Mouse (Mus musculus) ES-Bruce4 (cell line): ENCODE results near the gene Kif6. TPM values are rescaled to one million over a fixed set of nuclear protein-coding genes. Genes with fewer than 3 reads are reported as not detected.

ENCODE experiments used
- H3K27ac ChIP-seq: 2 replicates; pipeline ENCODE4 v1.5.1; 2012; ENCODE audit warnings: low read length, inconsistent platforms; ENCODE audit not compliant: insufficient read depth
- H3K27me3 ChIP-seq: 2 replicates; pipeline ENCODE4 v1.6.1; 2012; ENCODE audit warnings: mild to moderate bottlenecking, low read length, inconsistent platforms; ENCODE audit not compliant: control insufficient read depth, poor library complexity, insufficient read depth, severe bottlenecking
- H3K36me3 ChIP-seq: 2 replicates; pipeline ENCODE4 v1.6.1; 2012; ENCODE audit warnings: inconsistent platforms, mild to moderate bottlenecking, low read length, moderate library complexity; ENCODE audit not compliant: control insufficient read depth, poor library complexity, insufficient read depth, severe bottlenecking
- H3K4me1 ChIP-seq: one replicate; pipeline ENCODE4 v1.8.1; 2011; ENCODE audit warnings: low read length; ENCODE audit not compliant: control insufficient read depth, insufficient read depth
- H3K4me3 ChIP-seq: 2 replicates; pipeline ENCODE4 v1.5.1; 2011; ENCODE audit warnings: low read depth, mild to moderate bottlenecking, low read length
- H3K9ac ChIP-seq: 2 replicates; pipeline ENCODE4 v1.6.1; 2012; ENCODE audit warnings: low read depth, mild to moderate bottlenecking, inconsistent platforms; ENCODE audit not compliant: poor library complexity, severe bottlenecking
- H3K9me3 ChIP-seq: replicated peaks from 2 replicates; pipeline ENCODE4 v1.6.1; 2012; ENCODE audit warnings: mild to moderate bottlenecking, low read length, inconsistent platforms; ENCODE audit not compliant: control insufficient read depth, poor library complexity, insufficient read depth, severe bottlenecking
- CTCF ChIP-seq: IDR thresholded peaks from one replicate; pipeline ENCODE4 v1.8.1; 2011; ENCODE audit warnings: low read depth, low read length
- EP300 ChIP-seq: IDR thresholded peaks from 2 replicates; pipeline ENCODE4 v1.6.1; 2011; ENCODE audit warnings: low read depth, low read length; ENCODE audit not compliant: insufficient read depth
- POLR2A ChIP-seq: IDR thresholded peaks from one replicate; pipeline ENCODE4 v1.8.1; 2011; ENCODE audit warnings: low read length; ENCODE audit not compliant: insufficient read depth
- polyA plus RNA-seq: library from polyadenylated mRNA; stranded (reverse); fragments of >200 nt; gene quantifications from 2 replicates; pipeline ENCODE4 v1.2.4, GENCODE M21; 2011; ENCODE audit warnings: low read depth; ENCODE audit not compliant: missing spikeins, insufficient read depth, insufficient read length

Kif6 gene
- polyA plus RNA-seq, 1 experiment = 2.3 TPM

- no peaks in the 10 kb centered on the region for H3K9me3 ChIP-seq
- no peak overlapping the region for H3K4me3 ChIP-seq
- no peaks in the 10 kb centered on the region for H3K36me3 ChIP-seq
- TF ChIP-seq POLR2A (no peak), EP300 (no peak), CTCF (peak; percentile 97)
- no peak overlapping the region for H3K9ac ChIP-seq
- no peaks in the 10 kb centered on the region for H3K27me3 ChIP-seq
- peaks cover 1% of the 10 kb centered on the region for H3K4me1 ChIP-seq
- H3K27ac ChIP-seq = no peak overlapping the region
Observed at GRCm38 (mm10) chr17:49935602-49936205, 320.8 kb downstream of the Kif6 start.

- Histone ChIP-seq H3K4me1 (peaks cover 1% of the 10 kb centered on the region), H3K9ac (no peak overlapping the region), H3K9me3 (no peaks in the 10 kb centered on the region), H3K36me3 (no peaks in the 10 kb centered on the region), H3K4me3 (no peak overlapping the region), H3K27me3 (no peaks in the 10 kb centered on the region), H3K27ac (no peak overlapping the region)
- TF ChIP-seq POLR2A (no peak), CTCF (no peak), EP300 (no peak)
Observed at GRCm38 (mm10) chr17:49936214-49936613, 321.3 kb downstream of the Kif6 start.

- no peaks in the 10 kb centered on the region for H3K36me3 ChIP-seq
- peaks cover 1% of the 10 kb centered on the region for H3K4me1 ChIP-seq
- H3K9ac ChIP-seq = no peak overlapping the region
- H3K27me3 ChIP-seq = no peaks in the 10 kb centered on the region
- no peak for TF ChIP-seq POLR2A
- no peak for TF ChIP-seq CTCF
- no peak for TF ChIP-seq EP300
- H3K27ac ChIP-seq = no peak overlapping the region
- H3K9me3 ChIP-seq = no peaks in the 10 kb centered on the region
- H3K4me3 ChIP-seq = no peak overlapping the region
Observed at GRCm38 (mm10) chr17:49939146-49939545, 324.2 kb downstream of the Kif6 start.

- peaks cover 1% of the 10 kb centered on the region for H3K4me1 ChIP-seq
- no peaks in the 10 kb centered on the region; the same call in 1 of the 2 replicates for H3K9me3 ChIP-seq
- H3K9ac ChIP-seq = no peak overlapping the region
- H3K27me3 ChIP-seq = no peaks in the 10 kb centered on the region
- TF ChIP-seq CTCF = peak; percentile 73
- no peak for TF ChIP-seq EP300
- H3K27ac ChIP-seq = no peak overlapping the region
- no peak overlapping the region for H3K4me3 ChIP-seq
- H3K36me3 ChIP-seq = no peaks in the 10 kb centered on the region
Observed at GRCm38 (mm10) chr17:49942674-49943073, 327.7 kb downstream of the Kif6 start.

GRCm38 (mm10) chr17:49951491-49951855, 336.5 kb downstream of the Kif6 start:
- H3K9me3 ChIP-seq = no peaks in the 10 kb centered on the region
- H3K4me3 ChIP-seq = no peak overlapping the region
- H3K27me3 ChIP-seq = no peaks in the 10 kb centered on the region
- peaks cover 2% of the 10 kb centered on the region for H3K4me1 ChIP-seq
- H3K27ac ChIP-seq = no peak overlapping the region
- TF ChIP-seq POLR2A (no peak), CTCF (peak; percentile 19)
- no peak overlapping the region for H3K9ac ChIP-seq
- H3K36me3 ChIP-seq = no peaks in the 10 kb centered on the region

- peaks cover 2% of the 10 kb centered on the region for H3K4me1 ChIP-seq
- H3K9ac ChIP-seq = no peak overlapping the region
- H3K36me3 ChIP-seq = no peaks in the 10 kb centered on the region
- no peak overlapping the region for H3K27ac ChIP-seq
- no peaks in the 10 kb centered on the region for H3K27me3 ChIP-seq
- no peak for TF ChIP-seq POLR2A
- TF ChIP-seq CTCF = no peak
- TF ChIP-seq EP300 = no peak
- H3K4me3 ChIP-seq = no peak overlapping the region
- H3K9me3 ChIP-seq = no peaks in the 10 kb centered on the region
Observed at GRCm38 (mm10) chr17:49951856-49952607, 337.1 kb downstream of the Kif6 start.
